13 mouse cellular contexts compared by ENCODE assay signal in genomic region chr6:89354726-89355125, GRCm38 (mm10). TPM values are rescaled to one million over a fixed set of nuclear protein-coding genes. Genes with fewer than 3 reads are reported as not detected.
DNase-seq lines count a peak whose midpoint lies in the region; ATAC-seq lines count a peak whose summit lies in the region.
"Had no signal": no experiment of that assay in that cellular context is flagged by ENCODE, and none has a peak within 500 bp of the region (broad histone marks: within the 10 kb centered on the region; RNA-seq: fewer than 3 reads in every experiment).

No protein-coding gene starts in this region.

- DNase-seq in ovary, adult 18-20 months (ENCODE audit: low spot score) = peak; percentile 87
- no peak for DNase-seq in ovary, postnatal 14 days (ENCODE audit: low spot score)
- no peak for DNase-seq in hindbrain, embryonic 11.5 days (ENCODE audit: low spot score)
- DNase-seq in urinary bladder, adult 2 months (ENCODE audit: low spot score) = no peak
- DNase-seq in left cerebral cortex, postnatal 25 days (ENCODE audit: low spot score in 2 of 2) = no peak
- DNase-seq: cerebellum, adult 8-10 months; kidney, adult 18-20 months; layer of hippocampus, postnatal 36 days; liver, embryonic 13.5 days had no signal

- no peak overlapping the region for H3K4me2 ChIP-seq in forebrain, embryonic 12.5 days
- no peak overlapping the region for H3K4me2 ChIP-seq in forebrain, embryonic 15.5 days (replicated peaks)
- H3K4me2 ChIP-seq in hindbrain, embryonic 11.5 days (replicated peaks; ENCODE audit: low read depth, low read length) = no peak overlapping the region
- H3K4me2 ChIP-seq: liver, embryonic 13.5 days had no signal

- H3K27ac ChIP-seq in forebrain, embryonic 12.5 days = 0 out of 2 replicates have a peak overlapping the region, but pooled peaks have one; percentile 19
- H3K27ac ChIP-seq in forebrain, embryonic 15.5 days (replicated peaks) = no peak overlapping the region
- 0 out of 2 replicates have a peak overlapping the region, but pooled peaks have one; percentile 17 for H3K27ac ChIP-seq in hindbrain, embryonic 11.5 days (ENCODE audit: low read depth, low read length)
- H3K27ac ChIP-seq: liver, embryonic 13.5 days had no signal

- H3K4me1 ChIP-seq in forebrain, embryonic 12.5 days = peaks cover 94% of the 10 kb centered on the region
- peaks cover 77% of the 10 kb centered on the region for H3K4me1 ChIP-seq in forebrain, embryonic 15.5 days
- H3K4me1 ChIP-seq in hindbrain, embryonic 11.5 days (replicated peaks; ENCODE audit: control insufficient read depth, insufficient read depth, low read length) = peaks cover 7% of the 10 kb centered on the region

- H3K36me3 ChIP-seq in forebrain, embryonic 12.5 days (replicated peaks) = peaks cover 66% of the 10 kb centered on the region
- H3K36me3 ChIP-seq in forebrain, embryonic 15.5 days = peaks cover 14% of the 10 kb centered on the region
- H3K36me3 ChIP-seq in hindbrain, embryonic 11.5 days (ENCODE audit: control insufficient read depth, insufficient read depth, low read length) = 0 out of 2 replicates have a peak, but pooled peaks cover 2% of the 10 kb centered on the region

- no peak overlapping the region for H3K9ac ChIP-seq in forebrain, embryonic 12.5 days
- H3K9ac ChIP-seq in forebrain, embryonic 15.5 days (replicated peaks) = no peak overlapping the region
- no peak overlapping the region for H3K9ac ChIP-seq in hindbrain, embryonic 11.5 days (ENCODE audit: low read depth, low read length)
- H3K9ac ChIP-seq: liver, embryonic 13.5 days had no signal

- H3K4me3 ChIP-seq in forebrain, embryonic 12.5 days (replicated peaks) = no peak overlapping the region
- H3K4me3 ChIP-seq in forebrain, embryonic 15.5 days = no peak overlapping the region
- no peak overlapping the region for H3K4me3 ChIP-seq in hindbrain, embryonic 11.5 days (ENCODE audit: low read depth, low read length)
- H3K4me3 ChIP-seq: liver, embryonic 13.5 days had no signal

- no peak for ATAC-seq in forebrain, embryonic 12.5 days (ENCODE audit: low FRiP score)
- no peak for ATAC-seq in forebrain, embryonic 15.5 days (replicated peaks)
- no peak for ATAC-seq in hindbrain, embryonic 11.5 days (ENCODE audit: low FRiP score)
- ATAC-seq in monocyte, adult 5-6 weeks (replicated peaks; ENCODE audit: insufficient number of reproducible peaks, low FRiP score, low TSS enrichment, poor library complexity, severe bottlenecking) = no peak
- ATAC-seq: activated CD4-positive, CD25-positive, alpha-beta regulatory T cell, adult 4 months had no signal

- 89% methylated on average over 12 of the region's 12 CpGs for WGBS in forebrain, embryonic 12.5 days
- WGBS in forebrain, embryonic 15.5 days = 87% methylated on average over 12 of the region's 12 CpGs
- 89% methylated on average over 12 of the region's 12 CpGs for WGBS in hindbrain, embryonic 11.5 days

- intact Hi-C loops in left cerebral cortex, postnatal 25 days (cut with DNase I) = no loop called here

- H3K27me3 ChIP-seq in forebrain, embryonic 12.5 days = no peaks in the 10 kb centered on the region
- no peaks in the 10 kb centered on the region for H3K27me3 ChIP-seq in forebrain, embryonic 15.5 days
- no peaks in the 10 kb centered on the region for H3K27me3 ChIP-seq in hindbrain, embryonic 11.5 days (ENCODE audit: control insufficient read depth, insufficient read depth, low read length)
- H3K27me3 ChIP-seq: liver, embryonic 13.5 days had no signal

- no peaks in the 10 kb centered on the region for H3K9me3 ChIP-seq in forebrain, embryonic 12.5 days
- H3K9me3 ChIP-seq in forebrain, embryonic 15.5 days = no peaks in the 10 kb centered on the region
- H3K9me3 ChIP-seq in hindbrain, embryonic 11.5 days (ENCODE audit: control insufficient read depth, low read length) = no peaks in the 10 kb centered on the region
- H3K9me3 ChIP-seq: liver, embryonic 13.5 days had no signal

RNA-seq across cellular contexts. Expression of gene Plxna1, which starts 7.7 kb away (rescaled TPM):
- 52.3 and 56.8 TPM in 2 replicates for polyA plus RNA-seq in forebrain, embryonic 12.5 days (2016; fragmentation: Nextera tagmentation; extraction: Ambion mirVana)
- polyA plus RNA-seq in forebrain, embryonic 15.5 days (2015; fragmentation: Nextera tagmentation; extraction: Ambion mirVana) = 39.5 and 45.7 TPM in 2 replicates
- polyA plus RNA-seq in hindbrain, embryonic 11.5 days (2014; fragmentation: Nextera tagmentation; extraction: Ambion mirVana) = 28.7 and 35.6 TPM in 2 replicates
- polyA plus RNA-seq in urinary bladder, adult 2 months (2012; rRNA removed) = 34.0 and 36.0 TPM in 2 replicates
- 0.21 to 2.8 TPM (median 0.76 TPM) in 3 replicates for total RNA-seq in monocyte, adult 5-6 weeks (2017)
- total RNA-seq in left cerebral cortex, postnatal 25 days (2021) = 10 to 100 TPM; 59.4 to 74.6 TPM
